Mouse (Mus musculus) hindbrain, postnatal 0 days (tissue): ENCODE results near the gene Dst. TPM values are rescaled to one million over a fixed set of nuclear protein-coding genes. Genes with fewer than 3 reads are reported as not detected.

ENCODE experiments used
- ATAC-seq: fragments of 200-750 bp; cut with Nextera tagmentation; 2 replicates; pipeline ENCODE4 v1.8.0; 2017; ENCODE audit warnings: mild to moderate bottlenecking, moderate TSS enrichment, moderate library complexity
- DNase-seq: peaks from one replicate; pipeline ENCODE4 v3.0.0-alpha.2; 2015; ENCODE audit warnings: low spot score
- H3K27ac ChIP-seq: fragments of 300-500 bp; sonication (generic); 2 replicates; pipeline ENCODE4 v1.5.1; 2014; ENCODE audit warnings: mild to moderate bottlenecking
- H3K27me3 ChIP-seq: fragments of 300-500 bp; sonication (generic); 2 replicates; pipeline ENCODE4 v1.6.1; 2014; ENCODE audit warnings: low read length, mixed read lengths; ENCODE audit not compliant: insufficient read depth
- H3K36me3 ChIP-seq: fragments of 300-500 bp; sonication (generic); 2 replicates; pipeline ENCODE4 v1.6.1; 2014; ENCODE audit warnings: low read length, mixed read lengths; ENCODE audit not compliant: insufficient read depth
- H3K4me1 ChIP-seq: fragments of 300-500 bp; sonication (generic); 2 replicates; pipeline ENCODE4 v1.6.1; 2014; ENCODE audit warnings: antibody characterized with exemption, low read length, mixed read lengths; ENCODE audit not compliant: insufficient read depth
- H3K4me2 ChIP-seq: fragments of 300-500 bp; sonication (generic); 2 replicates; pipeline ENCODE4 v1.6.1; 2014; ENCODE audit warnings: low read depth, mild to moderate bottlenecking, low read length, moderate library complexity, mixed read lengths
- H3K4me3 ChIP-seq: fragments of 300-500 bp; sonication (generic); 2 replicates; pipeline ENCODE4 v1.5.1; 2014; ENCODE audit warnings: low read length
- H3K9ac ChIP-seq: fragments of 300-500 bp; sonication (generic); replicated peaks from 2 replicates; pipeline ENCODE4 v1.6.1; 2014; ENCODE audit warnings: mild to moderate bottlenecking, low read length, moderate library complexity, mixed read lengths
- H3K9me3 ChIP-seq: fragments of 300-500 bp; sonication (generic); 2 replicates; pipeline ENCODE4 v1.6.1; 2016; ENCODE audit warnings: low read length, mixed read lengths
- CTCF ChIP-seq: IDR thresholded peaks from 2 replicates; pipeline ENCODE4 v1.5.1; 2016; ENCODE audit warnings: antibody characterized with exemption, control low read depth, low read depth
- WGBS: fragments of 180-500 bp; shearing (Covaris S2); extraction: QIAGEN DNeasy Blood & Tissue Kit; methylation state at CpG from one replicate; pipeline ENCODE4 v1.1.7; 2014; 5-methylcytosine and 5-hydroxymethylcytosine counted together
- polyA plus RNA-seq: library from polyadenylated mRNA; unstranded; fragments of >200 nt; fragmentation: Nextera tagmentation; extraction: Ambion mirVana; gene quantifications from 2 replicates; pipeline ENCODE4 v1.2.1, GENCODE M21; 2015
- total RNA-seq: library from RNA; depleted of rRNA; stranded (reverse); fragments of >200 nt; gene quantifications from 2 replicates; pipeline ENCODE4 v1.2.3, GENCODE M21; 2014

The Dst gene
- total and polyA plus RNA-seq, 2 experiments from 2014 or later: 33.0 to 155 TPM

- TF ChIP-seq CTCF: no peak
- WGBS: 32% methylated on average over 9 of the region's 9 CpGs
- DNase-seq: no peak
Measured at GRCm38 (mm10) chr1:33903587-33903986, 4.4 kb upstream of the Dst start.

GRCm38 (mm10) chr1:33906216-33906615, 1.8 kb upstream of the Dst start:
- no peak for TF ChIP-seq CTCF
- Histone ChIP-seq H3K27me3 (no peaks in the 10 kb centered on the region), H3K4me1 (no peaks in the 10 kb centered on the region), H3K27ac (peak overlapping the region; percentile 42; the same call in 1 of the 2 replicates), H3K4me3 (peak overlapping the region; percentile 71), H3K9me3 (no peaks in the 10 kb centered on the region), H3K4me2 (peak overlapping the region; percentile 79), H3K36me3 (no peaks in the 10 kb centered on the region), H3K9ac (peak overlapping the region; percentile 82)
- DNase-seq (peak; percentile 7), ATAC-seq (no peak)
- WGBS: 34% methylated on average over 10 of the region's 10 CpGs

More at GRCm38 (mm10) chr1:33903587-33903986, 4.4 kb upstream of the Dst start:
- no peak overlapping the region for H3K4me3 ChIP-seq
- H3K36me3 ChIP-seq: no peaks in the 10 kb centered on the region
- H3K27me3 ChIP-seq: no peaks in the 10 kb centered on the region
- H3K9ac ChIP-seq: no peak overlapping the region
- H3K4me2 ChIP-seq: no peak overlapping the region
- H3K4me1 ChIP-seq: no peaks in the 10 kb centered on the region
- H3K27ac ChIP-seq: no peak overlapping the region
- no peaks in the 10 kb centered on the region for H3K9me3 ChIP-seq
- no peak for ATAC-seq

GRCm38 (mm10) chr1:33906927-33907326, 1.1 kb upstream of the Dst start:
- Histone ChIP-seq H3K9me3 (no peaks in the 10 kb centered on the region), H3K27ac (peak overlapping the region; percentile 89), H3K4me2 (peak overlapping the region; percentile 79), H3K9ac (peak overlapping the region; percentile 82), H3K27me3 (no peaks in the 10 kb centered on the region), H3K36me3 (no peaks in the 10 kb centered on the region), H3K4me3 (peak overlapping the region; percentile 71), H3K4me1 (no peaks in the 10 kb centered on the region)
- DNase-seq (peak; percentile 71), ATAC-seq (peak; percentile 48)
- WGBS: 2% methylated on average over 20 of the region's 20 CpGs
- TF ChIP-seq CTCF: peak; percentile 39; the same call in 1 of the 2 replicates

GRCm38 (mm10) chr1:33907421-33908190, 419 bp upstream of the Dst start, which contains the start of gene Bend6:
Bend6 (minus strand) TSS chr1:33907816.
- H3K4me2 ChIP-seq: peak within 1 kb of the TSS; percentile 79
- WGBS: under 1% methylated on average over 68 of the region's 110 CpGs
- TF ChIP-seq CTCF: peak; percentile 53
- no peaks in the 10 kb centered on the region for H3K36me3 ChIP-seq
- DNase-seq (peak; percentile 90), ATAC-seq (peak; percentile 88)
- H3K27ac ChIP-seq: peak within 1 kb of the TSS; percentile 89
- peak within 1 kb of the TSS; percentile 71 for H3K4me3 ChIP-seq
- peak within 1 kb of the TSS; percentile 82 for H3K9ac ChIP-seq
- no peaks in the 10 kb centered on the region for H3K9me3 ChIP-seq
- no peaks in the 10 kb centered on the region for H3K4me1 ChIP-seq
- no peaks in the 10 kb centered on the region for H3K27me3 ChIP-seq

GRCm38 (mm10) chr1:33911589-33911988, 3.6 kb downstream of the Dst start:
- H3K4me2 ChIP-seq: no peak overlapping the region
- no peaks in the 10 kb centered on the region for H3K9me3 ChIP-seq
- 71% methylated on average over 8 of the region's 8 CpGs for WGBS
- no peak overlapping the region for H3K27ac ChIP-seq
- no peak overlapping the region for H3K4me3 ChIP-seq
- H3K27me3 ChIP-seq: no peaks in the 10 kb centered on the region
- no peak for TF ChIP-seq CTCF
- ATAC-seq: no peak
- DNase-seq: no peak
- H3K9ac ChIP-seq: no peak overlapping the region
- no peaks in the 10 kb centered on the region for H3K4me1 ChIP-seq
- no peaks in the 10 kb centered on the region for H3K36me3 ChIP-seq

- H3K4me3 ChIP-seq: no peak overlapping the region
- TF ChIP-seq CTCF: no peak
- H3K27me3 ChIP-seq: no peaks in the 10 kb centered on the region
- 95% methylated on average over 5 of the region's 5 CpGs for WGBS
- no peak for DNase-seq
- no peak overlapping the region for H3K9ac ChIP-seq
- no peaks in the 10 kb centered on the region for H3K9me3 ChIP-seq
- H3K4me2 ChIP-seq: no peak overlapping the region
- H3K4me1 ChIP-seq: no peaks in the 10 kb centered on the region
- no peaks in the 10 kb centered on the region for H3K36me3 ChIP-seq
- no peak overlapping the region for H3K27ac ChIP-seq
- no peak for ATAC-seq
Measured at GRCm38 (mm10) chr1:33916554-33916953, 8.5 kb downstream of the Dst start.

GRCm38 (mm10) chr1:33922975-33923374, 14.9 kb downstream of the Dst start:
- ATAC-seq (no peak), DNase-seq (no peak)
- 82% methylated on average over 7 of the region's 7 CpGs for WGBS
- no peaks in the 10 kb centered on the region for H3K9me3 ChIP-seq
- H3K36me3 ChIP-seq: no peaks in the 10 kb centered on the region
- H3K4me3 ChIP-seq: no peak overlapping the region
- H3K4me2 ChIP-seq: no peak overlapping the region
- no peaks in the 10 kb centered on the region for H3K27me3 ChIP-seq
- no peak for TF ChIP-seq CTCF
- no peak overlapping the region for H3K9ac ChIP-seq
- H3K4me1 ChIP-seq: no peaks in the 10 kb centered on the region
- H3K27ac ChIP-seq: no peak overlapping the region
